Mouse (Mus musculus) embryo, embryonic 11.5 days (tissue): Measurements from ENCODE around the gene Tcf23.

Source experiments
- DNase-seq: peaks from one replicate; pipeline ENCODE4 v3.0.0-alpha.2; 2012; ENCODE audit warnings: low read depth, low spot score

Gene Tcf23

GRCm38 (mm10) chr5:30949654-30950326, 18.7 kb upstream of the Tcf23 start:
- peak; percentile 82 for DNase-seq

DNA sequence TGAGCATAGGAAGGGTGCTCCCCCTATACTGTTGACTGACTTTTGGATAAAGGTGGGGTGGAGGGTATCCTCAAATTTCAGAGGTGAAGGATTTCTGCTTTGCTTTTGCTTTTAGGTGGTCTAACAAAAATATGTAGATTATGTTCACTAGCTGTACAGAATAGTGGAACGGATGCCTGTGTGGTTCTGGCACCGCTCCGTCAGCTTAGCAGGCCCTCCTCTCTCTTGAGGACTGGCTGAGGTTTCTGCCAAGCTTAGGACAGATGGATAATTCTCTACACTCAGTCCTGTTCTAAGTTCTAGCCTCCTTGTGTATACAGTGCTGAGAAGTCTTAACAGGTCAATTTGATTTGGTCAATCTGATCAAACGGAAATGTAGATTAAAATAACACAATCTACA, 18.0 kb upstream of the Tcf23 start:
- no peak for DNase-seq

DNA sequence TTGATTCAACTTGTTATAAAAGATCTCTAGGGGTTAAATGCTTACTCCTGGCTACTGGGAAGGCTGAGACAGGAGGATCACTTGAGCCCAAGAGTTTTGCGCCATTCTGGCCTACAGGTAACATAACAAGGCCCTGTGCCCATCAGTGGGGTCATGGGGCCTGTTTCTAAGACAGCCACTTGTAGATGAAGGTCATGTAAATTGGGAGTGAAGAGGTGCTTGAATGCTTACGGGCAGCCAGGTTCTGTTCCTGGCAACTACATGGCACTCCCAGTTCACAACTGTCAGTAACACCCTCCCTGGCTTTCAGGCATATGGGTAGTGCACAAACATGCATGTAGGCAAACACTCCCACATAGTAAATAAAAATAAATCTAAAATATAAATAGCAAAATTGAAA, 17.5 kb upstream of the Tcf23 start:
- DNase-seq = no peak

DNA sequence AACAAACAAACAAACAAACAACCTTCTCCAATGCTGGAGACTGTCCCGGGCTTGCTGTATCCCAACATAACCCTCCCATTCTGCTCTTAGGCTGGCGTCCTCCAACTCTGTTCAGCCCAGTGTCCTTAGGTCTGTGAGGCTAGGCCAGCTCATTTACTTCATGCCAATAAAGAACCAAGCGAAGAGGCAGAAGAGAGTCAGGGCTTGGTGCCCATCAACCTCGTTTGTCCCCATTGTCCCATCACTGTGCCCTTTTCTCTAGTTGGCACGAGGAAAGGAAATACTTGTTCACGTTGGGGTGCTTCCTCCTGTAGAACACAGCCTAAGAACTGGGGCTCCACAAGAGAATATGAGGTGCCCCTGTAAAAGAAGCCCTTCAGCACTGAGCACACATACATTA, 16.8 kb upstream of the Tcf23 start:
- no peak for DNase-seq

DNA sequence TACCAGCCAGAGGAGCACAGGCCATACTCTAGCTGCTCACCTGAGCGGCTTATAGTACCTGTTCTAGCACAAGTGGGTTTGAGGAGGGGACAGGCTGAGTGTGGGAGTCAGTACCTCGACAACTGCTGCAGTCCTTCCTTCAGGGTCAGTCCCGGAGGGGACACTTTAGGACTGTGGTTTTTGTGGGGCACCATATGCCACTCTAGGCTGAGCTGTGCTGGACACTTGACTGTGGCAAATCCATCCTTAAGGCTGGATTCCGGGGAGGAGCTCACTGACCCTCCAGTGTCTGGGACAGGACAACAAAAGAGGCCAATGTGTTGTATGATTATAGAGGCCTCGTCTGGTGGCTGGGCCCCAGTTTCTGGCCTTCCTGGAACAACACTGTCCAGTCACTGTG, 15.9 kb upstream of the Tcf23 start:
- no peak for DNase-seq

- no peak for DNase-seq
Observed at GRCm38 (mm10) chr5:30954065-30954464, 14.4 kb upstream of the Tcf23 start.

GRCm38 (mm10) chr5:30954556-30954955, 13.9 kb upstream of the Tcf23 start:
- DNase-seq = no peak

- DNase-seq = no peak
Observed at GRCm38 (mm10) chr5:30955751-30956150, 12.7 kb upstream of the Tcf23 start.

- no peak for DNase-seq
Observed at GRCm38 (mm10) chr5:30957891-30958290, 10.6 kb upstream of the Tcf23 start.

DNA sequence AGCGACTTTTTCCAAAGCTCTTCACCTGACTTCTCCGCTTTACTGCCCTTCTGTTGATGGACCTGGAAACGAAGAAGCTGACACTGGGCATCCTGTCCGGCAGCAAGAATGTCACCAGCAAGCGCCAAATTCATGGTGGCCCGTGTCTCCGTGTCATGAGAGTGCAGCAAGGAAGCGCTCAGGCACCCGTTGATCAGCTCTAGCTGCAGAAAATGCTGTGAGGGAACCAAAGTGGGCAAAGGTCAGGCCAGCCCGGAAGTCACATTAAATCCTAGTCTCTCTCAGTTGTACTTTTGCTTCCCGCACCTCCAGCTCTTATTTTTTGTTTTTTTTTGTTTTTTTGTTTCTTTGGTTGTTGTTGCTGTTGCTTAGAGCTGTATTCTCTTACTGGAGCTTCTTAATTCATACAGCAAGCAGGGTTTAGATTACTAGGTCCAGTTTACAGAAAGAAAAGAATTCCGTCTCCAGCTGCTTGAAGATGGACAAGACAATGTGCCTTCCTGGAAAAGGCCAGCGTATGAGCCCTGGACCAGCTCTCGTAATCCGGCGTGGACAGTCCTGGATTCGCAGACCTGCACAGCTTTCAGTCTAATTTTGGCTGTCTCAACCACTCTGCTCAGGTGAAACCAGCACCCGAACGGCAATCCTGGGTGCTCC, 9.1 kb upstream of the Tcf23 start:
- no peak for DNase-seq

- DNase-seq = peak; percentile 99
Observed at GRCm38 (mm10) chr5:30959966-30960501, 8.4 kb upstream of the Tcf23 start, which contains the start of gene Preb. Gene Preb, minus strand, starts transcription at chr5:30960361.

DNA sequence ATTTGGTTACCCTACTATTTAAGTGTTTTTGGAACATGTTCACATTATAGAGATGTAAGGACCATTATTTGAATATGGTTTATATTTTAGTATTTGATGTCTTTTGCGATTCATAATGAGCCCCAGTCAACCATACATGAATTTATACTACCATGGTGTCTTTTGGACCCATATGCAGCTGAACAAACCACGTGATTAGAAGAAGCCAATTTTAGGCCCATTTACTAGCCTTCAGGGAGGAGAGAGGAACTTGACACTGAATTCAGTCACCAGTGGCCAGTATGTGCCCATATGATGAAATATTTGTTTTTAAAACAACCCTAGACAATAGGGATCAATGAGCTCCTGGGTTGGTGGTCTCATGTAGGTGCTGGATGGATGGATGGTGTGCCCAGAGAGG, 7.6 kb upstream of the Tcf23 start:
- no peak for DNase-seq

DNA sequence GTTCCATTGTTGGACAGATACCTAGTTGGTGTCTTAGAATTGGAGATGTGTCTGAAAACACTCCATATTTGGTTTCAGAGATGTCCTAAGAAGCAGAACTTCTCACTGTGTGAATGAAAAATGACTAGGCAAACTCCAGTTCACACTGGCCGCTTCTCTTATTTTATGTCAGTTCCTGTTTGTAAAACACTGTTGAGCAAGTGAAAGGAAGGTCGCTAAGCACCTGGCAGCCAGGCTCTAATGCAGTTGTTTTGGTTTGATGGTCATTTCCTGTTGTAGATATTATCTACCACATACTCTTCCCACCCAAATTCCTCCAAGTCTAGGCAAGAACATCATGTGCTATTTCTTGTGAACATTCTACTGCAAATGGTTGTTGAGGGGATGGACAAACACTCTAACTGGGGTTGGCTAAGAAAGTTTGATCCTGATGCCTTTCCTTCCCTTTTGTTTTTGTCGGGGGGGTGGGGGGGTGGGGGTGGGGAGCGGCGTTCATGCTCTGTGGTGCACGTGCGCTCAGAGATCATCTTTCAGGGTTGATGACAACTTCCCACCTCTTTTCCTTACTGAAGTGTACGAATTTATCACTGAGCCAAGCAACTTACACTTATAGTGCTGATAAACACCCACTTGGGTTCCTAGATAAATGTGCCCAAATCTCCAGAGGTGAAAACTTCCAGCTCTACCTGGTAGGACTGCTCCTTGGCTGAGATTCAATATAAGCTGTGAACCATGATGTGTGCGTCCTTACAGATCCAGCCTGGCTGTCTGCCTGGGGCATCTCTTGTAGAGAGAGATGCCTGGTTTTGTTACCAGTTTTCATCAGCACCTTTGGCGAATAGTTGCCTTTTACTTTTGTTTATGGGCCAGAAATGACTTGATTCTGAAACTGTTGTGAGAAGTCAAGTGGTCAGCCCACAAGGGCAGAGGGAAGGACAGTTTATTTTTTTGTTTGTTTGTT, 6.6 kb upstream of the Tcf23 start:
- no peak for DNase-seq

- DNase-seq = no peak
Observed at GRCm38 (mm10) chr5:30963916-30964315, 4.5 kb upstream of the Tcf23 start.

DNA sequence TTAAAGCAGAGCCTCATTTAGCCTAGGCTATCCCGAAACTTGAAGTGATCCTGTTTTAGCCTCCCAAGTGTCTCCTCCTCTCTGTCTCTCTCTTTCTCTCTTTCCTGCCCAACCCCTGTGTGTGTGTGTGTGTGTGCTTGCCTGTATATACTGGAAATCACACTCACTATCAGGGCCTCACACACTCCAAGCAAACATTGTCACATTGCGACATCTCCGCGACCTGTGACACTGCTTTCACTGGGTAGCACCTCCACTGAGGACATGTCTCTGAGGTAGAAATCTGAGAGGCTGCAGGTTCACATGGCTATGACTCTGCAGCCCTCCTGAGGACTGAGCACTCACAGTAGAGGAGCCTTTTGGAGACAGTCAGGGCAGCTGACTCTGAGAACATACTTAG, 2.3 kb upstream of the Tcf23 start:
- no peak for DNase-seq

DNA sequence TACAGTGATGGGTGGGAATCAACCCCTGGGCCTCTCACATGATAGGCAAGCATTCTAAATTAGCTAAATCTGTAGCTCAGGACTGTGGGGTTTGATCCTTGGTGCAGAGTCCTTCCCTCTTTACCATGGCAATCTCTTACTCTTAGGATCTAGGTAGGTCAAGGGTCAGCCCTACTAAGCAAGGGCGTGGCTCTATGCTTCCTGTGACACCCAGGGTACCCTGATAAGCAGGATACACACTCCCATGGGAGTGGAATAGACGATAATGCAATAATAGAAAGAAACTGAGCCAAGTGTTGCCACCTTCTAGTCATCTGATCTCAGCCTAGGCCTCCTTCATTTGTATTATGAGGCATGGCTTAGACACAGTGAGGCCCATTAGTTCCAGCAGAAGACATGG, 978 bp downstream of the Tcf23 start:
- DNase-seq = no peak

DNA sequence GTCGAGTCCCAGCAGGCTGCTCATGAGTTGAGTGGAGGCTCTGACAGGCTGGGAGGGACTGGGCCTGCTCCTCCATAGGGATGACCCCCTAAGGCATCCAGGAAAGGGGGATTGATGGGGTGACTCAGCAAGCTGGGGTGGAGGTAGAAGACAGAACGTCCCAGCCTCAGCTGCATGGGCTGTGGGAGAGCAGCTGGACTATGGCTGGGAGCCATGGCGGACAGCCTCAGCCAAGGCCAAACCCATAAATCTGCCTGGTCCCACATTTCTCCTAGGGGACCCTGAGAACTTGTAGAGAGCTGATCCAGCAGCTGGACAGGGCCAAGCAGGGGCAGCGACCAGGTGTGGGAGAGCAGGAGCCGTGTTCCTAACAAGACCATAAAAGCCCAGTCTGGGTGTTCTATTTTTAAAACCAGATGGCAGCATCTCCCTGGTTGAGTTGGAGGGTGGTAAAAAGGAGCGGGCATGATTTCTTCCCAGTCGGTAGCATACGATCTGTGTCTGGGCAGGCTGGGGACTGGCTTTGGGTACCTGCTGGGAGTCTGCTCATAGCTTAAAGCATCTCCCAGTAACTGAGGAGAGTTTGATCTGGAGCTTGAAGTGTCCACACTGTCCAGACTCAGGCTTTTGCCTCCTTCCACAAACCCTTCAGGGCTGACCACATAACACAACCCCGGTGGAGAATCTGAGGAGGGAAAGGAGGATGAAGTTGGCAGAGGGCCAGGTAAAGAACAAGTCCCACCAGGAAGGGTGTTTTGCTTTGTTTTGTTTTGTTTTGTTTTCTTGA, 6.6 kb downstream of the Tcf23 start:
- no peak for DNase-seq

DNA sequence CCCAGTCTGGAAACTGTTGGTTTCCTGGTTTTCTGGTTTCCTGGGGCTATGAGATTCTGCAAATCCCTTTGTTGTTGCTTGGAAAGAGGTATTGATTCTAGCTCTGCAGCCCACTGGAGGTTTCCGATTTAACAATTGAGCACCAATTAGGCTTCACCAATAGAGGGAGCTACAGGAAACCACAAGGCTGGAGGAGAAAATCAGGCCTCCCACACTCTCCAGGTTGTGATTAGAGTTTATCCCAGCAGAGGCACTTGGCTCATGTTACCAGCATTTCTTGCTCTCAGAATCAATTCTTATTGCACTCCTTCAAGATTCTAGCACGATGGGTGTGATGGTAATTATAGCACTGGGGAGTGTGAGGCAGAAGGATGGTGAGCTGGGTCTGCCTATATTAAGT, 13.9 kb downstream of the Tcf23 start:
- DNase-seq = no peak

DNA sequence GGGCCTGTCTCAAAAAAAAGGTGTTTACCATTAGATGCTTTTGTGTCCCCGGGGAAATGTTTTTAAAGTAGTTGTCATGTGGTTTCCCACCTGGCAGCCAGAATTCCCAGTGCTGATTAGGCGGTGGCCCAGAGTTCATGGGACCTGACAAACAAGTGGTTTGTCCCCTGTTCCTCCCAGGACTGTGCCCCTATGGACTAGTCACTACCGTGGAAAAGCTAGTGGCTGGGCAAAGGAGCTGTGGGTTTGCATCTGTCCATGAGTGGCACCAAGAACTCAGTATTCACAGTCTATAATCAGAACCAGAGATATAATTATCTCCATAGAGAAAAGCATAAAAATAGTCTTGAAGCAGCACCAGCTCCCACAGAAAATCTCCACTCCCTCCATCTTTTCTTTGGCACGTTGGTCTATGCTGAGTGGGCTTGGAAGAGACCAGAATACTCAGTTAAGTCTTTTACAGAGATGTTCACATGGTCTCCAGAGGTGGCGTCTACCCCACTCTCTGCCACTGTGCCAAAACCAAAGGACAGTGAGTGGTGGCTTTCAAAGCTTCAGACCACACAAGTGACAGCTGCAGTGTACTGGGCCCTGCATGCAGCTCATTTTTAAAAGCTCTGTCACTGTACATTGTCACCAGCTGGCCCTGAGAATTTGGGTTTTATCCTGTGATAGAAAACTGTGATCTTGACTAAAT, 24.7 kb downstream of the Tcf23 start:
- DNase-seq = no peak

- DNase-seq = no peak
Observed at GRCm38 (mm10) chr5:30994074-30994473, 25.6 kb downstream of the Tcf23 start.
